Mouse (Mus musculus) macrophage (primary cell): Measurements from ENCODE around the gene Ube2n. TPM values are rescaled to one million over a fixed set of nuclear protein-coding genes. Genes with fewer than 3 reads are reported as not detected.
A peak's percentile ranks its signal among the peaks of the same experiment; 100 is the strongest.

ENCODE experiments used
- H3K27ac ChIP-seq: fragments of 350-480 bp; formaldehyde crosslinking; 2 replicates; pipeline ENCODE4 v1.9.0; 2021
- H3K36me3 ChIP-seq: fragments of 350-480 bp; formaldehyde crosslinking; 2 replicates; pipeline ENCODE4 v1.9.0; 2021; ENCODE audit errors: inconsistent target
- H3K4me3 ChIP-seq: fragments of 350-480 bp; formaldehyde crosslinking; 2 replicates; pipeline ENCODE4 v1.9.0; 2021; ENCODE audit errors: inconsistent target
- H3K79me2 ChIP-seq: fragments of 350-480 bp; formaldehyde crosslinking; 2 replicates; pipeline ENCODE4 v1.9.0; 2021; ENCODE audit errors: inconsistent target
- WGBS: methylation state at CpG from one replicate; pipeline ENCODE4 v1.1.7; 2026; ENCODE audit warnings: inconsistent platforms; ENCODE audit not compliant: missing documents; 5-methylcytosine and 5-hydroxymethylcytosine counted together
- polyA plus RNA-seq: library from polyadenylated mRNA; stranded (reverse); fragments of 250-400 nt; gene quantifications from 3 replicates; pipeline ENCODE4 v1.2.4, GENCODE M21; 2018; ENCODE audit warnings: inconsistent platforms

Gene Ube2n
- polyA plus RNA-seq, 1 experiment from 2014 or later = 234 TPM

GRCm38 (mm10) chr10:95508793-95509192 is 6.2 kb upstream of the Ube2n start:
- Histone ChIP-seq H3K36me3 (no peaks in the 10 kb centered on the region), H3K4me3 (no peak overlapping the region), H3K79me2 (no peaks in the 10 kb centered on the region), H3K27ac (peak overlapping the region; percentile 86)
- WGBS = 4% methylated on average over 4 of the region's 6 CpGs

GRCm38 (mm10) chr10:95509263-95509662 is 5.7 kb upstream of the Ube2n start:
- H3K27ac ChIP-seq = peak overlapping the region; percentile 86

GRCm38 (mm10) chr10:95512635-95513034 is 2.3 kb upstream of the Ube2n start:
- peaks cover 21% of the 10 kb centered on the region for H3K79me2 ChIP-seq
- no peaks in the 10 kb centered on the region for H3K36me3 ChIP-seq
- no peak overlapping the region for H3K4me3 ChIP-seq
- WGBS = 96% methylated on average over 7 of the region's 8 CpGs
- no peak overlapping the region for H3K27ac ChIP-seq

More at GRCm38 (mm10) chr10:95509263-95509662, 5.7 kb upstream of the Ube2n start:
- no peak overlapping the region for H3K4me3 ChIP-seq
- no peaks in the 10 kb centered on the region for H3K79me2 ChIP-seq
- WGBS = 74% methylated on average over 3 of the region's 3 CpGs
- H3K36me3 ChIP-seq = no peaks in the 10 kb centered on the region

GRCm38 (mm10) chr10:95513768-95514556 is 983 bp upstream of the Ube2n start:
- H3K4me3 ChIP-seq = peak overlapping the region; percentile 35
- H3K36me3 ChIP-seq = no peaks in the 10 kb centered on the region
- peak overlapping the region; percentile 73 for H3K27ac ChIP-seq
- WGBS = 42% methylated on average over 15 of the region's 15 CpGs
- peaks cover 34% of the 10 kb centered on the region for H3K79me2 ChIP-seq

- H3K79me2 ChIP-seq = peaks cover 49% of the 10 kb centered on the region
- H3K4me3 ChIP-seq = peak overlapping the region; percentile 59
- no peaks in the 10 kb centered on the region for H3K36me3 ChIP-seq
- WGBS = under 1% methylated on average over 72 of the region's 80 CpGs
- H3K27ac ChIP-seq = 0 out of 2 replicates have a peak overlapping the region, but pooled peaks have one; percentile 29
These were observed 467 bp downstream of the Ube2n start for GRCm38 (mm10) chr10:95515293-95515931.

- H3K4me3 ChIP-seq = no peak overlapping the region
- no peak overlapping the region for H3K27ac ChIP-seq
- peaks cover 71% of the 10 kb centered on the region for H3K79me2 ChIP-seq
- no peaks in the 10 kb centered on the region for H3K36me3 ChIP-seq
- 93% methylated on average over 6 of the region's 6 CpGs for WGBS
These were observed 2.7 kb downstream of the Ube2n start for GRCm38 (mm10) chr10:95517656-95518055.

- H3K27ac ChIP-seq = no peak overlapping the region
- no peak overlapping the region for H3K4me3 ChIP-seq
- 86% methylated on average over 6 of the region's 6 CpGs for WGBS
- peaks cover 100% of the 10 kb centered on the region for H3K79me2 ChIP-seq
- no peaks in the 10 kb centered on the region for H3K36me3 ChIP-seq
These were observed 10.2 kb downstream of the Ube2n start for GRCm38 (mm10) chr10:95525037-95525675.

GRCm38 (mm10) chr10:95525871-95526270 is 10.9 kb downstream of the Ube2n start:
- no peak overlapping the region for H3K27ac ChIP-seq
- H3K36me3 ChIP-seq = no peaks in the 10 kb centered on the region
- WGBS = 95% methylated on average over 5 of the region's 5 CpGs
- H3K4me3 ChIP-seq = no peak overlapping the region
- peaks cover 96% of the 10 kb centered on the region for H3K79me2 ChIP-seq

GRCm38 (mm10) chr10:95526495-95527122 is 11.7 kb downstream of the Ube2n start:
- H3K27ac ChIP-seq = no peak overlapping the region
- peaks cover 96% of the 10 kb centered on the region for H3K79me2 ChIP-seq
- H3K36me3 ChIP-seq = no peaks in the 10 kb centered on the region
- H3K4me3 ChIP-seq = no peak overlapping the region
- WGBS = 85% methylated on average over 5 of the region's 5 CpGs

- Histone ChIP-seq H3K4me3 (no peak overlapping the region), H3K27ac (peak overlapping the region; percentile 61), H3K36me3 (no peaks in the 10 kb centered on the region), H3K79me2 (peaks cover 96% of the 10 kb centered on the region)
- 82% methylated on average over 2 of the region's 2 CpGs for WGBS
These were observed 15.7 kb downstream of the Ube2n start for GRCm38 (mm10) chr10:95530551-95531121.

- Histone ChIP-seq H3K27ac (no peak overlapping the region), H3K79me2 (peaks cover 96% of the 10 kb centered on the region), H3K36me3 (no peaks in the 10 kb centered on the region), H3K4me3 (no peak overlapping the region)
- 89% methylated on average over 5 of the region's 5 CpGs for WGBS
These were observed 18.0 kb downstream of the Ube2n start for GRCm38 (mm10) chr10:95532916-95533315.

- 93% methylated on average over 7 of the region's 7 CpGs for WGBS
These were observed 18.4 kb downstream of the Ube2n start for GRCm38 (mm10) chr10:95533382-95533781.

GRCm38 (mm10) chr10:95535399-95536221 is 20.7 kb downstream of the Ube2n start:
- Histone ChIP-seq H3K79me2 (peaks cover 100% of the 10 kb centered on the region), H3K4me3 (no peak overlapping the region), H3K27ac (no peak overlapping the region), H3K36me3 (no peaks in the 10 kb centered on the region)
- WGBS = 91% methylated on average over 7 of the region's 8 CpGs

More at GRCm38 (mm10) chr10:95533382-95533781, 18.4 kb downstream of the Ube2n start:
- Histone ChIP-seq H3K79me2 (peaks cover 96% of the 10 kb centered on the region), H3K27ac (no peak overlapping the region), H3K4me3 (no peak overlapping the region), H3K36me3 (no peaks in the 10 kb centered on the region)

GRCm38 (mm10) chr10:95536222-95536541 is 21.2 kb downstream of the Ube2n start:
- 98% methylated on average over 6 of the region's 6 CpGs for WGBS
- Histone ChIP-seq H3K79me2 (peaks cover 100% of the 10 kb centered on the region), H3K27ac (no peak overlapping the region), H3K36me3 (no peaks in the 10 kb centered on the region), H3K4me3 (no peak overlapping the region)
